Mouse (Mus musculus): ENCODE measurements around the gene Slc25a11.

DNA sequence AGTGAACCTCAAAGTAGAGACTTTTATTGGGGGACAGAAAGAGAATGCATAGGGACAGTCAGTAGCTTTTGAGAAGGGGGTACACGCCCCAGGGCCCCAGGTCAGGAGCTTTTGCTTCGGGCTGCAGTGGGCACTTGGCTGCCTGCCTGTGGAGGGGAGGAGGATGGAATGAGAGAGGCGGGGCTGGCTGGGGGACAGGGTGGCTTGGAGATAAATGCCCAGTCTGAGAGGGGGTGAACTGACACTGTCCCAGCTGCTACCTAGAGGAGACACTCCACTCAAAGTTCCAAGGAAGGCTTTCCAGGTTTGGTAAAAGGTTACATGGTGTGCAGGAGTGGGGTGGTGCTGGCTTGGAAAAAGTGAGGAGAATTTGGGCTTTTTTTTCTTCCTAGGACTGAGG is 9.7 kb upstream of the Slc25a11 start, which contains the start of gene Eno3:
- TF ChIP-seq MYOD1 (IDR thresholded peaks at IDR 0.05; ENCODE audit: control insufficient read depth, insufficient read length, low read depth) (no peak), CTCF (IDR thresholded peaks at IDR 0.05; ENCODE audit: control insufficient read depth, insufficient read depth, insufficient read length) (no peak), MAX (IDR thresholded peaks at IDR 0.05) (no peak), FOSL1 (IDR thresholded peaks at IDR 0.05; ENCODE audit: insufficient read depth, low read length, poor library complexity, severe bottlenecking) (no peak), CEBPB (IDR thresholded peaks at IDR 0.05; ENCODE audit: low read depth) (no peak), USF1 (IDR thresholded peaks at IDR 0.05; ENCODE audit: low read depth) (no peak)
